Mouse (Mus musculus): Measurements from ENCODE around the gene Lpin2.

DNA sequence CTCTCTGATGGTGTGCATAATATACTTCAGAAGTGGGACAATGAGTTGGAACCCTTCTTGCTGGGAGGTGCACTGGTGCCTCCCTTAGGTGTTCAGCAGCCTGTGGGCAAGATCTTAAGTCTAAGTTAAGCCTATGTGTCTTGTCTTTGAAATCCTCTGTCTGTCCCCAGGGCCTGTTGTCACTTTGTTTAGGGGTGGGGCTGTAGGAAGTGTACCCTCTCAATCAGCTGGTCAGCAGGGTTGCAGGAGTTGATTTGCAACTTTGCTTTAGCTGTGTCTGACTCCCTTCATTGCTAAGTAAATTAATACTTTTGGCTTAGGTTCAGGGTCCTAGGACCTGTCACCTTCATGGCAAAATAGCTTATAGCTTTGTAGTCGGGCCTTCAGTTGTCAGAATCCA, 3.0 kb downstream of the Lpin2 start:
- TF ChIP-seq CTCF (IDR thresholded peaks at IDR 0.05) (no peak), EP300 (IDR thresholded peaks at IDR 0.05) (no peak)

Measured in lung, postnatal 0 days (tissue).